Mouse (Mus musculus): Measurements from ENCODE around the gene Dennd1a.

The Dennd1a gene

GRCm38 (mm10) chr2:37815676-37816075 is 471.5 kb downstream of the Dennd1a start:
- DNase-seq (ENCODE audit: low spot score in 2 of 2), result peak; percentile 16 to 87

DNA sequence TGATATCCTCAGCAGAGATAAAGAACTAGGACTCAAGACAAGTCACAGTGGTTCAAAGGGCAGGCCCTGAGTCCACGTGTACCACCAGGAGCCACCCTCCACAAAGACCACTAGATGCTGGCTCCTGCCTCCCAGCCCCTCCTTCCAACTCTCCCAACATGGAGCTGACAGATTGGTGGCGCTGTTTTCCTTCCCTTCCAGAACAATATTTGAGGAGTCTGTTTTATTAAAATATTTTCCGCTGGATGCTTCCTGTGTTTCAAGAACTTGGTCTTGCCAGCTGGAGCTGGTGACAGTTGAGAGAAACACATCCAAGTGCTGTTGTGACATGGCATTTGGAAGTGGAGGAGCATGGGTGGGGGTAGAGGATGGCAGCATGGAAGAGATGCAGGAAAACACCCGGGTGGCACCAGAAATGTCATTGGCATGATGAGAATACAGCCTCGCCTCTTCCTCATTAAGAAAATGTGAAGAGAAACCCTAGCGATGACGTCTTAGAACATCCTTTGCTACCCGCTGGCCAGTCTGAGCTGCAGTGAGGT is 472.3 kb downstream of the Dennd1a start:
- no peak for DNase-seq (ENCODE audit: low spot score in 2 of 2)

GRCm38 (mm10) chr2:37812401-37812800 is 474.8 kb downstream of the Dennd1a start:
- DNase-seq (ENCODE audit: low spot score in 2 of 2), result no peak

DNA sequence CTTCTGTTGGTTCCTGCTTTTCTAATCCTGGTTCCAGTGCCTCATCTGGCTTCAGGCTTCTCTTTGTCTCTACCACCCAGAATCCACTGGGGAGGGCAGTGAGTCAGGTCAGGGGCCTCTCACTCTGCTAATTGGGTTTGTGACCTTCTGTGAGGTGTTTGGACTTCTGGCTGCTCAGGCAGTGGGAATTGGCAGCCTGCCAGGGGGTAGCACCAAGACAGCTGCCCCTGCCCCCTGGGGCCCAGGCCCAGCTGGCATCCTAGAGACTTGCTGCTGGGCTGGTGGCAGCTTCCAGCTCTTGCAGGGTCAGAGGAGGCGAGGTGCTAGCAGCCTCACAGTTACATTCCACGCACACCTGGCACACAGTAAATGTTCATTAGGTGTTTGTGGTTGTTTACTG is 475.5 kb downstream of the Dennd1a start:
- no peak for DNase-seq (ENCODE audit: low spot score in 2 of 2)

GRCm38 (mm10) chr2:37802610-37803212 is 484.5 kb downstream of the Dennd1a start:
- DNase-seq (ENCODE audit: low spot score in 2 of 2), result peak in 1 of 2 experiments; percentile 71

GRCm38 (mm10) chr2:37801687-37802086 is 485.5 kb downstream of the Dennd1a start:
- DNase-seq (ENCODE audit: low spot score in 2 of 2), result no peak

- DNase-seq (ENCODE audit: low spot score in 2 of 2), result no peak
Measured at GRCm38 (mm10) chr2:37799137-37799536, 488.1 kb downstream of the Dennd1a start.

DNA sequence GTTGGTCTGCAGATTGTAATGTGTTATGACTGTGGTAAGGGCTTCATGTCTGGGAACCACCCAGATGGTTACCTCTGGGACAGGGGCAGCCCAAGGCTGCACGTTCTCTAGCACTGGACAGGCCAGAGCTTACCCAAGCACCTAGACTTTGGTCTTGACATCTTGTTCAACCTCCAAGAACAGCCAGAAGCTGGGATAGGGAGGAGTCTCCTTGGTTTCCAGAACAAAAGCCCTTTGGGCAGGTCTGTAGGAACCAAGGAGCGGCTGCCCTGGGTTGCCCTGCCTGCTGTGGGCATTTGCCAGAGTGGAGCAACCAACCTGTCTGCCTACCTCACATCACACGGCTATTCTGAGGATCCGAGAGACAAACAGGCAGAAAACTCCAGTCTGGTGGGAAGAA is 490.1 kb downstream of the Dennd1a start:
- no peak for DNase-seq (ENCODE audit: low spot score in 2 of 2)

DNA sequence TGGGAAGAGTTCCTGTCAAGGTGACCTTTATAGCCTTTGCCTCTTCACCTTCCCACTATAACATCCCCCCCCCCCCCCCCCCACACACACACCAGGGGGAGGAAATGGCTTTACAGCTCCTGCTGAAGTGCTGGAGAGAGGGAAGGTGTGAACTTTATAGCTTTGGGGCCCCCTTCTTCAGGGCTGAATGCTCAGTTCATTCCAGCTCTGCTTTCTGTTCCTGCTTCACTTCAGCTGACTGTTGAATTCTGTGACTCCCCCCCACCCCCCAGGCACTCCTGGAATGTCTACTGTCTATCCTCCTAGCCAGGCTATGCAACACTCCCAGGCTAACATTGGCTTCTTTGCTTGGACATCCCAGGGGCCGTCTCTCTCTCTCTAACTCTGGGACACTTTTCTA is 491.2 kb downstream of the Dennd1a start:
- DNase-seq (ENCODE audit: low spot score in 2 of 2), result no peak

- no peak for DNase-seq (ENCODE audit: low spot score in 2 of 2)
Measured at GRCm38 (mm10) chr2:37791340-37791739, 495.9 kb downstream of the Dennd1a start.

- no peak for DNase-seq (ENCODE audit: low spot score in 2 of 2)
Measured at GRCm38 (mm10) chr2:37790738-37791137, 496.5 kb downstream of the Dennd1a start.

- DNase-seq (ENCODE audit: low spot score in 2 of 2), result no peak
Measured at GRCm38 (mm10) chr2:37789995-37790394, 497.2 kb downstream of the Dennd1a start.

DNA sequence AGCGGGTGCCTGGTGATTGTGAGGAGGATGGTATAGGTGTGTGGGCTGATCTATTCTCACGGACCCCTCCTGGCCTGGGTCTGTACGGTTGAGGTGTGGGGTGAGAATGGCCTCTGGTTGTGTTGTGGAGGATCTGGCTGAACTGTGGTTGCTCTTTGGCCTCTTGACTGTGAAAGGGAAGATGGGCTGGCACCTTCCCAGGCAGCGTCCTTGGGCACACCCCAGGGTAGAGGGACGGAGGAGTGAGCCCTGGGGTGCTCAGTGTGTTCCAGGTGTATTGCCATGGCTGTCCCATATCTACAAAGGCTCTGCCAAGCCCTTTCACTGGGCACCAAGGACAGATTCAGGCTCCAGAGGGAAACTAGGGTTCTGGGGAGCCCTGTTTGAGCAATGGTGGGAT is 498.2 kb downstream of the Dennd1a start:
- no peak for DNase-seq (ENCODE audit: low spot score in 2 of 2)

DNA sequence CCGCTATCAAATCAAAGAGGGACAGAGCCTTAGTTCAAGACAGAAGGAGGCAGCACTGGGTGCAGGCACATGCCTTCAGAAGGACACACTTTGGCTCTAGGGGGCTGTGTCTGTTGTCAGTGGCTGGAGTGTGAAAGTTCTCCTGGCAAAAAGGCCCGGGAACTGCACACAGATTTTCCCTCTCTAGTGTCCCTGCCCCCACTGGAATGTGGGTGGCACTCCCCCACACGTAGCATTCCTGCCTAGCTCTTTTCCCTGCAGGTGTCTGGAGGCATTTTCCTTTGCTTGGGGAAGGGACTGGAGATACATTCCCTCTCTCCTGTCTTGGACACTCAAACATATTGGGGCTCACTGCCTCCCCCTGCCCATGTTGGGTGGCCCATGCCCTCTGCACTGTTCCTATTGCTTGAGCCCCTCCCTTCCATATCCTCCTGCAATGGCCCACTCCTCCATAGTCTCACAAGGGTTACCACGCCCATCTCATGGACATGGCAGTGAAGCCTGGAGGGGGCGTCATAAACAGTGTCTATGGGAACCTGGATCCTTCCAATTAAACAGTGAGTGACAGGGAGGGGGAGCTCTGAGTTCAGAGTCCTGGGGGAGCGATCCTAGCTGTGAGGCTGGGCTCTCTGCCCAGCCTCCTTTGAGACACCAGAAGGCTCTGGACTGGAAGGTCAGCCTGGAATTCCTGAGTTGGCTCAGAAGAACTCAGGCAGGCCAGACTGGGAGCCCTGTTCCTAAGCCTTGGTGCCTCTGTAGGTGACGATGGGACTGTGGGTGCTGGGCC is 498.8 kb downstream of the Dennd1a start:
- DNase-seq (ENCODE audit: low spot score in 2 of 2), result no peak

DNA sequence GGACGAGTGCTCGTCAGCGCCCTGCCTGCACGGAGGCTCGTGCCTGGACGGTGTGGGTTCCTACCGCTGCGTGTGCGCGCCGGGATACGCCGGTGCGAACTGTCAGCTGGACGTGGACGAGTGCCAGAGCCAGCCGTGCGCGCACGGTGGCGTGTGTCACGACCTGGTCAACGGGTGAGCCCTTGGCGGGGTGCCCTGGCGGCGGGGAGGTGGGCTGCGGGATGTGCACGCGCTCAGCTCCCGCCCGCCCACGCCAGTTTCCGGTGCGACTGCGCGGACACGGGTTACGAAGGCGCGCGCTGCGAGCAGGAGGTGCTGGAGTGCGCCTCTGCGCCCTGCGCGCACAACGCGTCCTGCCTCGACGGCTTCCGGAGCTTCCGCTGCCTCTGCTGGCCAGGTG is 500.7 kb downstream of the Dennd1a start:
- no peak for DNase-seq (ENCODE audit: low spot score in 2 of 2)

DNA sequence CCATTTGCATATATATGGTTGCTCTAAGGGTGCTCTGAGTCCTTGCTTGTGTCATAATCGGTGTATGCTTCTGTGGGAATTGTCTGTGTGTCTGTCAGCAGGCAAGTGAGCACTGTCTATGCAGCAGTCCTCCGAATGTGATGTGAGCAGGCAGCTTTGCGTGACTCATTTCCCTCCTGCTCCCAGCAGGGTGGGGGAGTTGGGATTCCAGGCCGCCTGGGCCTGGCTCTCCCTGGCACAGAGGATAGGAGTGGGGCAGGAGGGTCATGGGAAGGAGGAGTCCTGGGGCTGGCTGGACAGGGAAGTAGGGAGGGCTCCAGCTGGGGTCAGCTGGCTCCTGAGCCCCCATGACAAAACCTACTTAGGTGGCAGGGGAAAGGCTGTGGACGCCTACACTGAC is 502.7 kb downstream of the Dennd1a start:
- DNase-seq (ENCODE audit: low spot score in 2 of 2), result no peak

DNA sequence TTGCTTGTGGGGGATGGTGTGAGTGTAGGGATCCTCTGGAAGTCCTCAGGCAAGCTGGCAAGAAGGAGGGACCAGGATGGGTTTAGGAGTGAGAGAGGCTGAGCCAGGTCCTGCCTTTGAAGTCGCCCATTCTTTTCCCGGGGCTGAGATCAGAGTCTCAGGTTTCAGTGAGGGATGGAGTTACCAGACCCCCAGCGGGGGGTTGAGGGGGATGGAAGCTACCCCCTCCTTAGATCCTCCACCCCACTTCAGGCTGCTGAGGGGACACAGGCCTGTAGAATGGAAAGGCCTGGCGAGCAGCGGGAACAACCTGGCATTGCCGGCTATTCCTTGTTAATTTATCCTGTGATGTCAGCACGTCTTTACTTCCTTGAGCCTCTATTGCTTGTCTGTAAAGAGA is 505.2 kb downstream of the Dennd1a start:
- no peak for DNase-seq (ENCODE audit: low spot score in 2 of 2)

- no peak for DNase-seq (ENCODE audit: low spot score in 2 of 2)
Measured at GRCm38 (mm10) chr2:37781421-37781820, 505.8 kb downstream of the Dennd1a start.

DNA sequence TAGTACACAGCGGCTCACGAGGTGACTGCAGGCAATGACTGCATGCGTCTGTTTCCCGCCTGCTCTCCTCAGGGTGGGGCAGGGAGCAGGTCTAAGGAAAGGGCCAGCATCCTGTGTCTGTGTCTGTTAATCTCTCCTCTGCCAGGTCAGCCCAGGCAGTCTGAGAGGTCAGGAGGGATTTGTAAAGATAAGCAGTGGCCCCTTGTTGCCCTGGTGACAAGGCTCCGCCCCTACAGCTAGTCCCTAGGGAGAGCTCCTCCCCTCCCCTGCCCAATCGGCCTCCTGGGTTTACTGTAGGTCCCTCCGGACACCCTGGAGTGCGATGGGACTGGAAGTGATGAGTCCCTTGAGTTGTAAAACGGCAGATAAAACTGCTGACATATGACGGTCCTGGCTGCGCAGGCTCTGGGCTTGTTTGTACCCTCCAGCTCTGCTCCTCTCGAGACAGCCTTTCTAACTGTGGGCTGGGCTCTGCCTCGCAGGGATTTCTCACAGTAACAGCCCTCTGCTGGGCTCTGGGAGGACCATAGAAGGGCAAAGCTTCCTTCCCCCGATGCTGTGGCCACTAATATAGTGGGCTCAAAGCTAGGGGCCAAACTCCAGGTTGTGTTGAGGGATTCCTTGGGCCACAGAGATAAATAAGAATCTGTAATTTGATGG is 506.8 kb downstream of the Dennd1a start:
- no peak for DNase-seq (ENCODE audit: low spot score in 2 of 2)

GRCm38 (mm10) chr2:37777958-37778720 is 509.1 kb downstream of the Dennd1a start:
- DNase-seq (ENCODE audit: low spot score in 2 of 2), result no peak

- no peak for DNase-seq (ENCODE audit: low spot score in 2 of 2)
Measured at GRCm38 (mm10) chr2:37776611-37777411, 510.4 kb downstream of the Dennd1a start.
